Mouse (Mus musculus): Measurements from ENCODE around the gene BC034090. TPM values are rescaled to one million over a fixed set of nuclear protein-coding genes. Genes with fewer than 3 reads are reported as not detected.
"Not testable (repeated sequence)": the region's sequence is repeated elsewhere in the genome, so short reads cannot be mapped to it uniquely, and the experiment has no call there.

Gene BC034090
- total RNA-seq, 2 experiments from 2014 or later: 3.8 to 10.3 TPM

DNA sequence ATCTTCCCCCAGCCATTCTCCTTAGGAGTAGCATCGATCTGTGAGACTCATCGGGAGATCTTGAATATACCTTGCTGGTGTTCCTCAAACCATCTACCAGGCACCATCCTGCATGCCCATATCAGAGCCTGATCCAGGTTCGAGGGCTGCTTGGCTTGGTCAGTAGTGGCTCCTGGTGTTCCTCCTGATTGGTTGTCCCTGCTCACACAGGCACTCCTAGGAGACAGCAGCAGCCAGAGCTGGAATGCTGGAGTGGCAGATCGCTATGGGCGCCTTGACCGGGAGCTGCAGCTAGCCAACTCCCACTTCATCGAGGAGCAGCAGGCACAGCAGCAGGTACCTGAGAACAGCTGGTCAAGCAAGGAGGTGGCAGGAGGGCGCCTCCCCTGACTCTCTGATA, 53.0 kb downstream of the BC034090 start:
- no peak for DNase-seq

- no peak for DNase-seq
Measured at GRCm38 (mm10) chr1:155188656-155189055, 55.6 kb downstream of the BC034090 start.

GRCm38 (mm10) chr1:155184191-155184590, 60.1 kb downstream of the BC034090 start:
- DNase-seq: no peak

DNA sequence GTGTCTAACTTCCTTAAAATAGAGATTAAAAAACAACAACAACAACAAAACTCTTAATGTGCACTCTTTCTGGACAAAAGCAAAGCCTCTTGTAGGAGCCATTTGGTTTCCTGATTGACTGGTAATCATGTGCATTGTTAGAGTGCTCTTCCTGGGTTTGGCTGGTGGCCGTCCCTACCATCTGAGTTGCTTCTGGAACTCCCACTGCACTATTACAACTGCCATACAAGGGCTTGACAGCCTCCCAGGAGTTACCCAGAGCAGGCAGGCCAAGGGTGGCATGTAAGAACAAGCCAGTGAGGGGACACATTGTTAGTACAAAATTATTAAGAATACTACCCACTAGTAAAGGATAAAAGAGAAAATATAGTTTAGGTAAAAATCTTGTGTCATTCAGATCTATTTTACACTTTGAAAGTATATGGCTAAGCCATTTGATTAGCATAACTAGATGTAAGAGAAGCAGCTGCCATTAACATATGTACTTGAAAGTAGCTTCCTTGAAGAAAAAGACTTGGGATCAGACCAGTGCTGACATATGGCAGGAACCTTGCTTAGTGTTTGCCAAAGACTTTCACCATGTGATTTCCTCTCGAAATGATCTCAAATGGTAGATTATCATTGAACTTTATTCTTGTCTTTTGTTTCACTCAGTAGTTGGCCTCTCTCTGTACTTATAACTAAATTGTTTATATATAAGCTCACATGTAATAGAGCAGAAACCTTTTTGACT, 65.9 kb downstream of the BC034090 start:
- no peak for DNase-seq

DNA sequence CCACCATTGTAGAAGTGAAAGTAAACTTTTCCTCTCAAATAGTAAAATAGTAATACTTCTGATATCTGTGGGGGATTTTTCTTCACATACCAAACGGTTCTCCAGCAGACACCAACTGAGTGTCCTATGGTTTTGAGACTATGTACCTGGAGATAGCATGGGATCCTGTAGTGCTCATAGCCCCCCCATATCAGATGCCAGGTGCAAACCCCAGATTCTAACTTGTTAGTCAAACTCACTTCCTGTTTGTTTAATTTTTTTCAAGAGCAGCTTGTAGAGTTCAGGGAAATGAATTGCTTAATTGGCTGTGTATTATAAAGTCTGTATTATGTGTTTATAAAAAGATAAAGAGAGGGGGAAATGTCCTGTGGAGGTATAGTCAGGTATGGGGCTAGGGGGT, 69.8 kb downstream of the BC034090 start:
- DNase-seq: no peak

DNA sequence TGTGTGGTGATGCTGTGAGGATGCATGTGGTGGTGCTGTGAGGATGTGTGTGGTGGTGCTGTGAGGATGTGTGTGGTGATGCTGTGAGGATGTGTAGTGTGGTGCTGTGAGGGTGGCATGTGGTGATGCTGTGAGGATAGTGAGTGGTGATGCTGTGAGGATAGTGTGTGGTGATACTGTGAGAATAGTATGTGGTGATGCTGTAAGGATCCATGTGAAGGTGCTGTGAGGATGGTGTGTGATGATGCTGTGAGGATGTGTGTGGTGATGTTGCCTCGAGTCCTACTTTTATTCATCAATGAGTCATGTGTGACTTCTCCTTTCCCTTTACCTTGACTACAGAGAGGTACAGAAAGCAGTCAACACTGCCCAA, 70.6 kb downstream of the BC034090 start:
- not testable (repeated sequence) for DNase-seq

DNA sequence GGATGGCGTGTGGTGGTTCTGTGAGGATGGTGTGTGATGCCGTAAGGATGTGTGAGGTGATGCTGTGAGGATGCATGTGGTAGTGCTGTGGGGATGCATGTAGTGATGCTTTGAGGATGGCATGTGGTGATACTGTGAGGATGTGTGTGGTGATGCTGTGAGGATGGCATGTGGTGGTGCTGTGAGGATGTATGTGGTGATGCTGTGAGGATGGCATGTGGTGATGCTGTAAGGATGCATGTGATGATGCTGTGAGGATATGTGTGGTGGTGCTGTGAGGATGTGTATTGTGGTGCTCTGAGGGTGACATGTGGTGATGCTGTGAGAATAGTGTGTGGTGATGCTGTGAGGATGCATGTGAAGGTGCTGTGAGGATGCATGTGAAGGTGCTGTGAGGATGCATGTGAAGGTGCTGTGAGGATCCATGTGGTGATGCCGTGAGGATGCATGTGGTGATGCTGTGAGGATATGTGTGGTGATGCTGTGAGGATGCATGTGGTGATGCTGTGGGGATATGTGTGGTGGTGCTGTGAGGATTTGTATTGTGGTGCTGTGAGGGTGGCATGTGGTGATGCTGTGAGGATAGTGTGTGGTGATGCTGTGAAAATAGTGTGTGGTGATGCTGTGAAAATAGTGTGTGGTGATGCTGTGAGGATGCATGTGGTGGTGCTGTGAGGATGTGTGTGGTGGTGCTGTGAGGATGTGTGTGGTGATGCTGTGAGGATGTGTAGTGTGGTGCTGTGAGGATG, 71.2 kb downstream of the BC034090 start:
- no peak for DNase-seq

DNA sequence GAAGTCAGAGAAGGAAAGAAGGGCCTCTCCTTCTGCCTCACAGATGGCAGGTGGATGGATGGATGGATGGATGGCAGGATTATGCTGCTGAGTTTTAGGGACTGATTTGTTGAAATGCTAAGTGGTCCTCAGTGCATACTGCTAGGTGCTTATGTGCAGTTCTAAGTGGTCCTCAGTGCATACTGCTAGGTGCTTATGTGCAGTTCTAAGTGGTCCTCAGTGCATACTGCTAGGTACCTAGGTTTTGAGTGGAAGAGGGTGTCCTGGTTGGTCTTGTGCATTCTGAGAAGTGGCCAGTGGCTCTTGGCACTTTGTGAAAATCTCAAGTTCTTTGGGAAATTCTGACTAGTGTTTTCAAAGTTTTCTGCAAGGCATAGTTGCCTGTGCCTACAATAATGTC, 74.3 kb downstream of the BC034090 start:
- DNase-seq: no peak

GRCm38 (mm10) chr1:155167453-155167852, 76.8 kb downstream of the BC034090 start:
- no peak for DNase-seq

Other genes with a start within 250 kb of the BC034090 start
- 1 to 10 TPM; 5.8 to 9.1 TPM for gene Ier5, start 144.8 kb downstream of the BC034090 start, total RNA-seq (2021)
- gene Mr1, start 97.6 kb downstream of the BC034090 start, total RNA-seq (2021): 1 to 10 TPM; 6.3 to 9.0 TPM
- gene Stx6, start 85.7 kb downstream of the BC034090 start, total RNA-seq (2021): 10 to 100 TPM; 26.8 to 27.4 TPM
- 10 to 100 TPM; 29.3 to 32.6 TPM for gene Xpr1, start 173.0 kb upstream of the BC034090 start, total RNA-seq (2021)